Mouse (Mus musculus): ENCODE results near the gene Fam207a.
A peak's percentile ranks its signal among the peaks of the same experiment; 100 is the strongest.

The Fam207a gene

DNA sequence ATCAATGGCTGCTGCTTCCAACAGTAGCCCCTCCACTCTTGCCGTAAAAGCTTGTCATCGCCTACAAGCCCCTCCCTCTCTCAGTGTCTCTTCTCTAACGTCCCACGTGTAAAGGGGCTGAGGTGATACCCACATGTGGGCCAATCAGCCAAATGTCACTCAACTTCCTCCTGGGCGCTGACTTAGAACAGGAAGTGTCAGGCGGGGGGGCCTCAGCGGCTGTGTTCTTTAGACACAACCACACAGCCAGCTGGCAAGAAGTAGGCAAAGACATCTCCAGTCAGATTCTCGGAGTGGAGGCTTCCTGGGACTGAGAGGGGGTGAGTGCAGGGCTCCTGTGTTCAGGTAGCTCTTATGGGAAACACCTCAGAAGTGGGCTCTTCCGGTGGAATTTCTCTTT is 14.6 kb upstream of the Fam207a start, which contains the start of gene Itgb2:
Itgb2 (plus strand) TSS at position 113 of the 400 bp plus-strand sequence.
- DNase-seq: no peak

DNA sequence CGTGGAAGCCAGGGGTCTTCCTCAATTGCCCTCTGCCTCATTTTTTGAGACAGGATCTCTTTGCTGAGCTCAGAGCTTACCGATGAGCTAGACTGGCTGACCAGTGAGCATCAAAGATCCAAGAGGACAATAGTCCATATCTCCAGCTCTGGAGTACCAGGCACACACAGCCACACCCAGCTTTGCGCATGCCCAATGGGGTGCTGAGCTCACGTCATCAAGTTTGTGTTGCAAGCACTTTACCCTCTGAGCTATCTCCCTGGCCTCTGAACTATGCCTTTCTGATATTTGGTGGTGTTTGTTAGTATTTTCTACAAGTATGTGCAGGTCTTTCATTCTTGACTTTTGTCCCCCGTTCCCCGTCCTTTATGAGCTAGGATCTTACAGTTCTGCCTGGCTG is 13.0 kb upstream of the Fam207a start:
- no peak for DNase-seq

DNA sequence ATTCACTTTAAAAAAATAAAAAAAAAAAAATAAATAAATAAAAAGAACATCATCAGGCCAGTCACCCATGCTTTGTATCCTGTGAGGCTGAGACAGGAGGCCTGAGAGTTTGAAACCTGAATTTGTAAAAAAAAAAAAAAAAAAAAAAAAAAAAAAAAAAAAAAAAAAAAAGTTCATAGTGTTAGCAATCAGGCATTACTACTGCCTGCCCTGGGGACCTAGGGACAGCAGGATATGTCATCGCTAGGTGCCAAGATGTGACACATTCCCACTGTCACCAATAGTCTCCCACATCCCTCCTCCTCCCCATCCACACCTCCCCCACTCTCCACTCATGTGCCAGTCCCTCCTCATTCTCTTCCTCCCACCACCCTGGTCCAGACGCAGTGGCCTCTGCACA is 10.9 kb upstream of the Fam207a start:
- DNase-seq: no peak

DNA sequence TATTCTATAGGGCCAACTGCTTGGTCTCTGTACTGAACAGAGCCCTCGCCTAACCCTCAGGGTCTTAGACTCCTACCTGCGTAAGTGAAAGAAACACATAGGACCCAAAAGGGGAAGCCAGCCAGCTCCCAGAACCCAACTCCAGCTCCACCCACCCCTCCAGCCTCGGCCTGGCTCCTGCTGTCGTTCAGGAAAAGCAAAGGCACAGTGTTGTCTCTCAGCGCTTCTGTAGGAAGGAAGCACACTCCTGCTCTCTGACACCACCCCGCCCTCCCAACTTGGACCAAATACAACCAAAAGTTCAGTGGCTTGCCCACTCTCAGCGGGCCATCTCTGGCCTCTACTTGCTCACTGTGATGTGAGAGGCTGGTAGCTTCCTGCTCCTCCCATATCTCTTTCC is 7.7 kb upstream of the Fam207a start:
- no peak for DNase-seq

DNA sequence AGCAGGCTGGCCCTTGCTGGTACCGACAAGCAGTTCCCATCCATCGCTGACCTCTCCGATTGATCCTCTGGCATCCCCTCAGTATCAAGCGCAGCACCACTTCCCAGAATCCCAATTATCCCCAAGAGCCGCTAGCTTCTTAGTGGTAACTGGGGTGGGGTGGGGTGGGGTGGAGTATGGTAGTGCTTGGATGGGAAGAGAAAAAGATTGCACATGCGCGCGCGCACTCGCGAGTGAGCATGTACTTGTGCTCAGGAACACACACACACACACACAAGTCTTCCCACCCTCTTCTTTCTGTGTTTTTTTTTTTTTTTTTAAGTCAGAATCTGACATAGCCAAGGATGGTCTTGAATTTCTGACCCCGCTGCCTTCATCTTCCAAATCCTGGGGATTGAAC is 7.2 kb upstream of the Fam207a start:
- DNase-seq: no peak

DNA sequence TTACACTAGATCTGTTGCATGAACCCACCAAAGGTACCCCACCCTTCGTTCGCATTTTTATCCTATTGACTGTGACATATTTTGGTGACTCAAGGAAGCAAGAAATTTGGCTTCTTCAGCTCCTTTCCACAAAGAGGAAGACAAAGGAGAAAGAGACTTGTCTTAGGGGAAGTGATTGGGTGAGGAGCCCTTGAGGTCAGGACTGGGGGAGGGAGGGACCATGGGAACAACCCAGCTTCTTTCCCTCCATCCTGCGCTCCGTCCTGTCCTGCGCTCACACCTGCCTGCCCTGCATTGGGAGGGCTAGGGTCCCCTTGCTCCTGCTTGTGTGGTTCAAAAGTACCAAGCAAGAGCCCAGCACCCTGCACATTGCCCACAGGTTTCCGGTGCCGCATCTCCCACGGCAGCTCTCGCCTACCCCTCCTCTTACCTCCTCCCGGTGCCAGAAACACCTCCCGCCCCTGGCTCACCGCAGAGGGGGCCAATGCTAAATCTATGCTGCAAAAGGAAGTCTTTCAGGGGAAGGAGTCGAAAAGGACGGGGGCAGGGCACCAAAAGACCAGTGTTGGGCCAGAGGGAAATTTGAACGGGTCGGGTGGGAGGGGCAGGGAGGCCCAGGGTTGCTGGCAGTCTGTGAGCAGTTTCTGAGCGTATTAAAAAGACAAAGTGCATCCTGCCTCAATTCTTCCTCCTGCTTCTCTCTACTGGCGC is 6.6 kb upstream of the Fam207a start:
- no peak for DNase-seq

DNA sequence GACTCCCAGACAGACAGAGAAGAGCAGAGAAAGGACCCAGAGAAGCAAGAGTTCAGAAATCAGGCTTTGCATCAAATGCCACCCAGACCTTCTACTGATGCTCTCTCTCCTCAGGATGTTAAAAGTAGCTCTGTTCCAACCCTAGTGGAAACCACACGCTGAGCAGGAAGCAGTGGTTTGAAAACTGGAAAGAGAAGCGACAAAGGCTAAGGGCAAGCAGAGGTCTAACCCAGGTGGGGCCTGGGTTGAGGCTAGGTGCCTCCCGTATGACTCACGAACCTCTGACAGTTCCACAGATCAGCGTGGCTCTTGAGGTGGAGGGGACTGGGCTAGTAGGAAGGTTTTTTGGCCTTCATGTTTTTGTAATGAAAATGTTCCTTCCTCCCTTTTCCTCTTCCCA is 4.9 kb upstream of the Fam207a start:
- DNase-seq: no peak

DNA sequence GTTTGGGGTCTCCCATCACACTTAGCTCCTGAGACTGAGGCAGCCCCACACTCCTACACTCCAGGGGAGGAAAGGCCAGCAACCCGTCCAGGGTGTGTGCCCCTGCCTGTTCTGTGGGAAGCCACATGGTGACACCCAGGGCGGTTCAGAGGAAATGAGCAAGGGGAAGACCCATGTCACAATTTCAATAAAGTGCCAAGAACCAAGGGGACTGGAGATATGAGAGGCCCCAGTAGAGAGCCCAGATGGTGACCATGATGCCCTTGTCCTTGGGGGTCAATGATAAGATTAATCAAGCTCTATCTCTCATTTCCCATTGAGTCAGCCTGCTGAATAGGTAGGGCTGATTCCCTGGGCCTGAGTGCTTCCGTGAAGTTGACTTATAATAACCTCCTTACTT is 3.6 kb upstream of the Fam207a start:
- DNase-seq: no peak

DNA sequence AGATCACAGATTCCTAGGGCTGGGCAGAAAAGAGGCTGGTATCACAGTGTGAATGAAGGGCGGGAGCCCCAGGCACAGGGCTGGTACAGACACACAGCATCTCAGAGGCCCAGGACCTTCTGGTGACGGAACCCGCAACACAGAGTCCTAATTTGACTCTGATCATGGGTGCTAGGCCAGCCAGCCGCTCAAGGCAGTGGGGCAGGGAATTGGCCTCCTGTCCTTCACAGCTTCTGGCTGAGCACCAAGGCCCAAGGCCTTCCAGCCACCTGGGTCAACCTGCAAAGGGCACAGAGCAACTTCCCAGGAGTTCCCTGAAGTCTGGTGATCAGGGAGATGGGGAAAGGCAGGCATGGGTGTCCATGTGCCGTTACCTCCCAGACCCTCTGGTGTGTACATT is 2.2 kb upstream of the Fam207a start:
- no peak for DNase-seq

DNA sequence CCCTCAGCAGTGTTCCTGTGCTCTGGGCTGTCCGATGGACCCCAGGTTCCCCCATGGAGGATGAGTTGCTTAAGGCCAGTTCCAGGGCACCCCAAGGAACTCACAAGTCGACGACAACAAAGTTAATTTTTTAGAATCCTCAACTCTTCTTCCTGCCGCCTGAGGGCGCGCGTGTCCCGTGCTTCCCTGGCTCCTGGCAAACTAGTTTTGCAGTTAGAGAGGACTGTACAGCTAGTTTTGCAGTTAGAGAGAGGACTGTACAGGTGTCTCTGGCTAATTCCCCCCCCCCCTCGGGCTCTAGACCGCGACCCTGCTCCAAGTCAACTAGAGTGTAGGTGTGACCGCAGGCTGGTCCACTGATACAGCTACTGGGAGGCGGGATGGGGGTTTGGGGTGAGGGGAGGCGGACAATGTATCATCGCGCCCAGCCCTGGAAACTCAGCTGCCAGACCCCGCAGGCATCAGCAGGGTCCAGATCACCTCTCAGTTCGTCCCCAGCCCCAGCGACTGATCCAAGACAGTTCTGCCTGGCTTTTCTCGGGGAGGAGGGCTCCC is 1.6 kb upstream of the Fam207a start:
- DNase-seq: peak; percentile 79

DNA sequence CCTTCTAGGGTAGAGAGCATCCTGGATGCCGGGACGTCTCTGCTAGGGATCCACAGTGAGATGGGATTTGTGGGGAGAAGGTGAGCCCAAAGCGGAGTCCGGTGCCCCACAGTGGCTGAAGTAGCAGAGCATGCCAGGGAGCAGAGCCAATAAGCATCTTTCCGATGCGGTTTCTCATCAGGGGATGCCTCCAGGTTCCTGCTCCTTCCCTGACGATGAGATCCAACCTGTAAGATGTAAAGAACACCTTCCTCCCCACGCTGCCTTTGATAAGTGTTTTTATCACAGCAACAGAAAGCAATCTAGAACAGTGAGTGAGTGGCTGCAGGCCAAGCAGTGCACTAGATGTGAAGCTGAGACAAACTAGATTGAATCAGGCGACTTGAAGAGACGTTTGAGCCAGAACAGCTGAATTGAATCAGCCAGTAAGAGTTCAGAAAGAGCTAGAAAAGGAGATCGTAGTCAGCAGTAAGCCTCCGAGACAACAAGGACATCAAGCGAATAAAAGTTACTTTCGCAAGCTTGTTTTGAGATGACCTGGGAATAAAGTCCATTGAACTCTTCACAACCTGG is 880 bp upstream of the Fam207a start:
- DNase-seq: no peak

DNA sequence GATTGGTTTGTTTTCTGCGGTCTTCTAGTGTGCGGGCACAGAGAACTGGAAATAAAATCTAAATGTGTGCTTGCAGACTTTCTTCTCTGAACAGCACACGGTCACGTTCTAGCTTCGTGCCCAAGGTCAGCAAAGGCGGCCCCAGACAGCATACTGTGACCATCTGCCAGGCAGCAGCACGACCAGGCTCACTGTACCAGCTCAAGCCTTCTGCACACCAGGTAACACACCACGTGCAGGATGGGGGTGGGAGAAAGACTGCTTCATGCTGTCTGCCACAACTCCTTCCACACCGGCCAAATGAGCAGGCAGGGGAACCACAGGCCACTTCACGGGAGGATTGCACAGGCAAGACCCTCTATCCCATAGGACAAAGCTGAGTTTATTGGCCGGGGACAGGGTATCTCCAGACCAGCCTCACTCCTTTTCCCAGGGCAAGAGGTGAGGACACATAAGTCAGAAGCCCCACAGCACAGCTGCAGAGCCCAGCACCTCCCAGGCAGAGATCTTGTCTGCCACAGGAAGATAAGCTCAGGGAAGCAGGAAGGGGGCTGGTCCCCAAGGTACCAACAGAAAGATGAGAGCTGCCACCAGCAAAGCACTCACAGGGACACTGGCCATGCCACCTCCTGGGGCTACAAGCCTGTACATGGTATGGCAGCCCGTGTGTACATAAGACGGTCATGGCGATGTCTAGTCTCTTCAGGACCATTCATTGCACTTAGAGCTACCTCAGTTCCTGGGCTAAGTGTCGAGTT is 5.2 kb downstream of the Fam207a start:
- no peak for DNase-seq

DNA sequence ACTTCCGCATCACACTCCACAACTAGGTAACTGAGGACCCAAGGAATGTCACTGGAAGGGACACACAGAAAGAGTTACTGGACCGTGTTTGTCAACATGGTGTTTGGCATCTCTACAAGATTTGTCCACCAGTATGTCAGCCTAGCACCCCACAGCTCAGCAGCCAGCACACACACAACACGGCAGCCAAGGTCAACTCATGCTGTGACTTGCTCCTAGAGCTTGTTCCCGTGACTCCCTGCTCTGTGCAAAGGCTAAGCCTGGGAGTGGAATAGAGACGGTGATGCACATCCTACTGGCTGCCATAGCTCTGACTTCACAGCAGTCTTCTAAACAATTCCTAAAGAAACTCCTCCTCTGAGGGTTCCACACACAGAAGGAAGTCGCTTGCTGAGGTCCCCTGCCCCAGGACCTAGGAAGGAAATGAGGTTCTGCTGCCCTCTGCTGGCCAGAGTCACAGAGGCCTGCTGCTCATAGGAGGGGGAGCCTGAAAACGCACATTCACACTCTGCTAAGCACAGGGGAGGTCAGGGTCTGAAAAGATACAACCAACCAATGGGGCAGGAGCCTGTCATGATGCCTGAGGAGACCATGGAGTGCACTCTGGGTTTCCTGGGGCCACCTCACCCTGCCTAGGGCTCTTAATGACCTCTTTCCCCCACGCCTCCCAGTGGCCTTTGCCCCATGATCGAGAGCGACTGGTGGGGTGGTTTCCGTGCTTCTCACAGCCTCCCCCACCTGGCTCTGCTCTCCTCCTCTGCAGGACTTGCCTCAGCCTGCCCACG is 6.0 kb downstream of the Fam207a start:
- peak; percentile 95 for DNase-seq

DNA sequence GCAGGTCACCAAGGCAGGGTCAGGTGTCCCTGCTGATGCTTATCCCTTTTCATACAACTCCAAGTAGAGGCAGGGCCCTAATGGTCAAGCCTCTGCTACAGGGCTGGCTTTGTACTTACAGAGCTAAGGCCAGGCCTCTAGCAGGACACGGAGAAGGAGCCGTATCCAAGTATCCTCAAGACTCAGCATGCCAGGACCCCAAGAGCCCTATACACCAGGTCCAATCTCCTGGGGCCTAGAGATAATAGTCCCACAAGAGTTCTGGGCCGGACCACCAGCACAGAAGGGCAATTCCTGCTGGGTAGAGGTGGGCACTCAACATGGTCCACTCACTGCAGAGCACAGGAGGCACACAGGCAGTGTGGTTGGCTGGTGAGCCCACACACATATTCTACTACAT is 6.8 kb downstream of the Fam207a start:
- no peak for DNase-seq

DNA sequence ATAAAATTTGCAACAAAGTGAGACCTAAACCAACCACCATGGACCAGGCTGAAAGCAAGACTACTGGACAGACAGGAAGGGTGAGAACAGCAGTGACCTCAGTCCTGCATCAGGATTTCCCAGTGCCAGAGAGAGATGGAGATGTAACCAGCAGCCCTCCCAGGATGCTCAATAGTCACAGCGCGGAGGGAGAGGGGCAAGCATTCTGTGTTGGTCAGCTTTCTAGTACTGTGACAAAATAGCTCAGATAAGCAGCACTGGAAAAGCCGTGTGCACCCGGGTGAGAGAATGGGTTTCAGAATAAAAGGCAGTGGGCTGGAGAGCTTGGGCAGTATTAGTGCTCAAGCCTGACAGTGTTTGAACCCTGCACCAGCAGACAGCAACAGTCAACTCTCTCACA is 7.8 kb downstream of the Fam207a start:
- no peak for DNase-seq

DNA sequence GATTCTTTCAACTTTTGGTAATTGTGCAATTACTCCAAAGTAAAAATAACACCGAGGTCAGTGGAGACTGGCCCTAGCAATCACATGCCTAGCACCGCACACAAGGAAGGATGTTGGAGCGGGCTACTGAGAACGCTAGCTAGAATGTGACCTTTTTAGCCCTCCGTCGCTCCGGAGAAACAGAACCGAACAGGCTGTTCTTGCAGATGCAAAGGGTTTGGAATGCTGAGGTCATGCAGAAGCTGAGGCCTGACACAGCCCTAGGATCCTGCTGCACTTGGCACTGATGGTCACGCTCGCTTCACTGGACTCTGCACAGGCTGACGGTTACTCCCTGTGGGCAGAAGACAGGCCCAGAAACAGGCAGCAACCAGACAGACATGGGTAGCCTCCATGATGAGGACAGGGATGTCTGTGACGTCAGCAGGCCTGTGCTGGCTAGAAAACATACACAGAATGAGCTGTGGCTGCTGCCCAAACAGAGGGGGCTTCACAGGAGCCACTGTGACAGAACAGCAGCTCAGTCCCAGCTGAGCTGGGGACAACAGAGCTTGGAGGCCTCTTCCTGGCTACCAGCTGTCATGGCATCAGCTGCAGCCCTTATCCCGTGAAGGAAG is 8.5 kb downstream of the Fam207a start:
- DNase-seq: no peak

DNA sequence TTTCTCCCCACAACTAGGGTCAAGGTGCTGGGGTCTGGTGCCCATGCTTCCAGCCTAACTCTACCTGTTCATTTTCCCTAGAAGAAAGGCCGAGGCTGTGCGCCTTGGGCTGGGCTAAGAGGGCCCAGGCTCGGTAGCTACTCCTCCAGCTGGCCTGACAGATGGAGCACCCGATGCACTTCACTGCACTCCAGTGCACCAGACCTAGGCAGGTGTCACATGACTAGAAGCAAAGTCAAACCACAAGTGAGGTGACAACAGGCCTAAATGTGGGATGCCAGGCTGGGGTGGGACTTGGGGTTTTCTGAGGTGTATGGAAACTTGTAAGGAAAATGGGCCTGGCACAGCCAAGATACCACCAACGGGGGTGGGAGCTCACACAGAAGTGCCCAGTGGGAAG is 9.1 kb downstream of the Fam207a start:
- DNase-seq: no peak

DNA sequence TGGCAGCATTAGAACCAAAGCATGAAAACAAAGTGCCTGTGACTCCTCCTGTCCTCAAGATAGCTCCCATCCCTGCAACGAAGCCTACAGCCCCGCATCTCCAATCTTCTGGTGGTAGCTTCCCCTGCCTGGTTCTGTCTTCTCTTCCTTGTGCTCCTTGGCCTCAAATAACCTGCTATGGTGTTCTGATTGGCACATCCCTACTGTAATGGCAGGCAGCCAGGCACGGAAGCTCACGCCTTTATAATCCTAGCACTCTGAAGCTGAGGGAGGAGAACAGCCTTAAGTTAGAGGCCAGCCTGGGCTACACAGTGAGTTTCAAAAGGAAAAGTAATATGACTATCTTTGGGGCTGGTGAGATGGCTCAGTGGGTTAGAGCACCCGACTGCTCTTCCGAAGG is 11.4 kb downstream of the Fam207a start:
- DNase-seq: no peak

DNA sequence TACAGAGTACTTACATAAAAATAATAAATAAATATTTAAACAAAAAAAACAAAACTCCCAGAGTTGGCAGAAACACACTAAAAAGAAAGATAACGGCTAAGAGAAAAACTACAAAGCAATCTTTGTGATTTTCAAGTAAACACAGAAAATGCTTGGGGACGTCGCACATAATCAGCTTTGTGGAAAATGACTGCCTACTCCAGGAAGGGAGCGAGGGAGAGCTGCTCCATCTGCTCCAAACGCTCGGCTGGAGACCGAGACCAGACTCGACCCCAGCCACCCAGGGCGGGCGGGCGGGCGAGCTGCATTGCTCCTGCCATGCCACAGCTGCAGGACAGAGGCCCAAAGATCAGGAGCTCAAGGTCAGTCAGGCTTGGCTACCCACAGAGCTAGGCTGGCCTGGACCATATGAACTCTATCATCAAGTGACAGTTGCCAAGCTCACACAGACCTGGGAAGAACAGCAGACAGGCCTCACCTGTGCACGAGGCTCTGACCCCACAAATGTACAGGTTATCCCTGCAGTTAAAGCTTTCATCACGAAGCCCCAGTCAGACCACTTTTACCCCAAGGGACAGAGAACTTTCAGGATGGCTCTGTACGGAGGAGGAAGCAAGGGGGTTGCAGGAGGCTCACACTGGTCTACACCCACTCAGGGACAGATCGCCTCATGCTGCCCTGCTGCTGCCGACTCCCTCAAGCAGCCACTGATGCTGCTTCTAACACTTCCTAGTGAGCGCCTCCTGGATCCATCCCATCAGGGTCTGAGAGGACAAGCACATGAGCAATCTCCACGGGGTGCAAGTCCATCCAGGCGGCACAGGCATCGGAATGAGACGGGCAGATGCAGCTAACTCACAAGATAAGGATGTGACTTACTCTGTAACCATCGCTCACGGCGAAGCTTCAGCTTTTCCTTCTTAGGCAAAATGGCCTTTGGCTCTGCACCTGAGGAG is 12.3 kb downstream of the Fam207a start:
- DNase-seq: no peak

DNA sequence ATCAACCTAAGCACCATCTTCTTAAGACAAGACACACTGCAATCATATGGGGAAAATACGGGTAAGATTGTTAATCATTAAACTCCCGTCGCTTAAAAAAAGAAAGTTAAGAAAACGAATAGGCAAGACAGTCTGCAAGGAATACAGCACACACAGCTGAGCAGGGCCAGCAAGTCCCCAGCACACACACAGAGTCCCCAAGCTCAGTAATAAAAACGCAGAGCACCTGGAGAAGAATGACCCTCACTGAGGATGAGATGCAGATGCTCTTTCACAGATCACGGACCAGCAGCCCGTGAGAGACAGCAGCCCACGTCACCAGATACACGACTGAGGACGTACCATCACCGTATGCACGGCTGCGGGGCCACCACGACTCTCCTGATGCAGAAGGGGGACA is 14.9 kb downstream of the Fam207a start:
- no peak for DNase-seq

DNA sequence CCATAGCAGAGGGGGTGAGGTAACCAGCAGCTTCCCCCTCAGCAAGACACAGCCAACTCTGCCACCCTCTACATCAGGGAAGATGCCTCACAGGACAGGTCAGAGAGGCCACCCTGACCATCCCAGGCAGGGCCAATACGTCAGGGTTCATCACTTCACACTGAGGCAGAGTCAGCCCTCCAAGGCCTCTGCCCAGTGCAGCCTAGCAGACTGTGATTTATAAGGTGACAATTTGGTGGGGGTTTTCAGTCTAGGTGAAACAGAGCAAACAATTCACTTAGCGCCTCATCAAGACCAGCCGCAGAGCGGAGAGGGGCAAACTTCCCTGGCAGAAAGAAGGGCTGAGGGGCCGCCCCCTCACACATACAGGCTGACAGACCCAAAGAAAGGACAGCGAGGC is 17.3 kb downstream of the Fam207a start:
- DNase-seq: no peak

DNA sequence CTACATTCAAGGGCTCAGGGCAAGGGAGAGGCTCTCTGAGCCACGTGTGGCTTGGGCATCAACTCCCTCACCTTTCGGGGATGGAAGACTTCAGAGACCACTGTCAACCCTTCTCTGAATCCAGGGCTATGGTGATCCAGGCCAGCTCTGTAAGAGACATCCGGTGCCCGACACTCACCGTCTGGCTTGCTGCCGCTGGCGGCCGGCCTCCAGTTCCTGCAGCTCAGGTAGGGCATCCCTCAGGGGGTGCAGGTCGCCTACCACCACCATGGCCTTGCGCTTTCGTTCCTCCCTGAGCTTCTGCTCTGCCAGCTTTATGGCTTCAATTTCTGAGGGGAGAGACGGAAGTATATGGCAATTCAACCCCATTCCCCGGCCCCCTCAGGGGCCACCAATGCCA is 18.4 kb downstream of the Fam207a start:
- DNase-seq: no peak

Measured in right cerebral cortex, postnatal 4 days (tissue).